Mouse (Mus musculus) heart, adult 8-10 months (tissue): ENCODE measurements at regions not wholly inside any gene's neighbourhood (a gene's known extent, or its start where the extent isn't known, plus 50 kb on each side); places are given as distances from the start of the nearest gene placed in this dataset.

Experiments used
- DNase-seq: peaks from one replicate; pipeline ENCODE4 v3.0.0; 2022; ENCODE audit warnings: low spot score

- DNase-seq: no peak
Measured at GRCm38 (mm10) chr1:41411641-41412040, 606.2 kb downstream of the Tmem182 start.

GRCm38 (mm10) chr1:41412078-41412477 lies 606.7 kb downstream of the Tmem182 start:
- no peak for DNase-seq

- no peak for DNase-seq
Measured at GRCm38 (mm10) chr1:41420489-41421327, 615.3 kb downstream of the Tmem182 start.

GRCm38 (mm10) chr1:41427853-41428252 lies 622.5 kb downstream of the Tmem182 start:
- no peak for DNase-seq

GRCm38 (mm10) chr1:41431127-41431690 lies 625.8 kb downstream of the Tmem182 start:
- peak; percentile 9 for DNase-seq

GRCm38 (mm10) chr1:41435379-41435778 lies 630.0 kb downstream of the Tmem182 start:
- DNase-seq: no peak

- no peak for DNase-seq
Measured at GRCm38 (mm10) chr1:41449972-41450371, 644.6 kb downstream of the Tmem182 start.
